Mouse (Mus musculus) limb, embryonic 11.5 days (tissue): ENCODE measurements at regions not wholly inside any gene's neighbourhood (a gene's known extent, or its start where the extent isn't known, plus 50 kb on each side); places are given as distances from the start of the nearest gene placed in this dataset.
"Not testable (repeated sequence)": the region's sequence is repeated elsewhere in the genome, so short reads cannot be mapped to it uniquely, and the experiment has no call there.

ENCODE experiments used
- ATAC-seq: fragments of 200-750 bp; cut with Nextera tagmentation; 2 replicates; pipeline ENCODE4 v1.8.0; 2017; ENCODE audit warnings: low read depth; ENCODE audit not compliant: insufficient number of reproducible peaks, low FRiP score, low TSS enrichment
- DNase-seq: peaks from one replicate; pipeline ENCODE4 v3.0.0-alpha.2; 2015; ENCODE audit warnings: low spot score
- H3K27ac ChIP-seq: fragments of 300-500 bp; sonication (generic); replicated peaks from 2 replicates; pipeline ENCODE4 v1.5.1; 2014; ENCODE audit warnings: low read depth, mild to moderate bottlenecking, low read length
- H3K27me3 ChIP-seq: fragments of 300-500 bp; sonication (generic); 2 replicates; pipeline ENCODE4 v1.6.1; 2014; ENCODE audit warnings: mild to moderate bottlenecking, low read length, mixed read lengths; ENCODE audit not compliant: control insufficient read depth, insufficient read depth
- H3K36me3 ChIP-seq: fragments of 300-500 bp; sonication (generic); 2 replicates; pipeline ENCODE4 v1.6.1; 2014; ENCODE audit warnings: mild to moderate bottlenecking, low read length, moderate library complexity, mixed read lengths; ENCODE audit not compliant: control insufficient read depth, insufficient read depth
- H3K4me1 ChIP-seq: fragments of 300-500 bp; sonication (generic); 2 replicates; pipeline ENCODE4 v1.6.1; 2014; ENCODE audit warnings: low read length, mixed read lengths; ENCODE audit not compliant: control insufficient read depth, insufficient read depth
- H3K4me2 ChIP-seq: fragments of 300-500 bp; sonication (generic); 2 replicates; pipeline ENCODE4 v1.6.1; 2014; ENCODE audit warnings: low read depth, mild to moderate bottlenecking, moderate library complexity; ENCODE audit not compliant: severe bottlenecking
- H3K4me3 ChIP-seq: fragments of 300-500 bp; sonication (generic); 2 replicates; pipeline ENCODE4 v1.5.1; 2014; ENCODE audit warnings: low read depth, low read length
- H3K9ac ChIP-seq: fragments of 300-500 bp; sonication (generic); 2 replicates; pipeline ENCODE4 v1.6.1; 2014; ENCODE audit warnings: mild to moderate bottlenecking, low read length
- H3K9me3 ChIP-seq: fragments of 300-500 bp; sonication (generic); 2 replicates; pipeline ENCODE4 v1.6.1; 2016; ENCODE audit warnings: low read length; ENCODE audit not compliant: control insufficient read depth
- WGBS: fragments of 180-500 bp; shearing (Covaris S2); extraction: QIAGEN DNeasy Blood & Tissue Kit; methylation state at CpG from one replicate; pipeline ENCODE4 v1.1.7; 2014; 5-methylcytosine and 5-hydroxymethylcytosine counted together

DNA sequence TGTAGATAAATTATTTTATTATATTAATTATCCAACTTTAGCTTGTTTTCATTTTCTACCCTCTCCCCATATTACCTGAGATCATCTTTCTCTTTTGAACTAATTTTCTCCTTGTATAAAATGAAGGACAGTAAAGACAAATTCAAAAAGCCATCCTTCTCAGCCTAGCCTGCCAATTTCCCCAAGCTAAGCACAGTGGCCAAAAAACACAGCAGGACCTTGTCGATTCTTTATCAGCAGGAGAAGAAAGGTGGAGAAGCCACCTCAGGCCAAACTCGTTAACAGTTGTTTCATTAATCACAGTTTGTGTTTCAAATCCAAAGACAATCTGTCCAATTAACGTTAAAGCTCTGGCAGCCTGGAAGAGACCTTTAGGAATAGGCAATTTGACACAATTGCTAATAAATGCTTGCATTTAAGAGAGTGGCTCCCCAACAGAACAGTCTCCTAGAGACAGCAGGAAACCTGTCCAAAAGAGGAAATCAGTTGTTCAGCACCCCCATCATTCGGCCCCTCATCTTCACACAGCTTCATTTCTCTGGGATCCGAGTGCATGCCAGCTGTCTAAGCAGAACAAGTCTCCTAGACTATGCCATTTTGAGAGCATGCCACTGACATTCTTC lies 135.7 kb upstream of the Tlr4 start:
- Histone ChIP-seq H3K4me2 (no peak overlapping the region), H3K27ac (no peak overlapping the region), H3K9ac (no peak overlapping the region), H3K27me3 (no peaks in the 10 kb centered on the region), H3K36me3 (no peaks in the 10 kb centered on the region), H3K4me1 (no peaks in the 10 kb centered on the region), H3K4me3 (no peak overlapping the region), H3K9me3 (no peaks in the 10 kb centered on the region)
- WGBS = 47% methylated on average over 5 of the region's 5 CpGs
- ATAC-seq (no peak), DNase-seq (no peak)

DNA sequence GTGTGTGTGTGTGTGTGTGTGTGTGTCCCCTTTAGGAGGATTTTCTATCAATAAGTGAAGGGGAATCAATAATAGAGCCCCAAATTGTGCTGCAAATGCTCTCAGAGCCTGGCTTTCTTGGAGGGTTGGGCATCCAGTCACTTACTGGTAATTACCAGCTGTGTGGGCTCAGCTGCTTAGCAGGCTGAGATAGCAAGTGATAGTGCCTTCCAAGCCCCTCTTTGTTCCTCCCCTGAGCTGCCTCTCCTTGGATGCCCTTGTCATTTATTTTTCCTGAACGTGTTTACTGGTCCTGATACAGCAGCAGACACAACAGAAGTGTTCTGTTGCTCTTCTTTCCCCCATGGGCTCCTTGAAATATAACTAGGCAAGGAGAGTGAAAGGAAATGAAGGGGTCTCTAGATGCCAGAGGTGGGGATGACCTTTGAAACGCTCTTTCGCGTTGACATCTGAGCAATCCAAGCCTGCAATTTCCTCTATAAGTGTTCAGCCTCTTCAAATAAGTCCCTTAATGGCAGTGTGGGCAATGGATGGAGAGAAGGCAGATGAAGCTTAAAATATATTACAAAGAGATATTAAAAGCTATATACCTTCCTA lies 133.3 kb upstream of the Tlr4 start:
- H3K9ac ChIP-seq = no peak overlapping the region
- ATAC-seq = no peak
- H3K9me3 ChIP-seq = no peaks in the 10 kb centered on the region
- WGBS = 61% methylated on average over 4 of the region's 4 CpGs
- H3K27ac ChIP-seq = no peak overlapping the region
- H3K4me2 ChIP-seq = no peak overlapping the region
- no peaks in the 10 kb centered on the region for H3K27me3 ChIP-seq
- no peaks in the 10 kb centered on the region for H3K36me3 ChIP-seq
- no peak overlapping the region for H3K4me3 ChIP-seq
- no peak for DNase-seq
- no peaks in the 10 kb centered on the region for H3K4me1 ChIP-seq

DNA sequence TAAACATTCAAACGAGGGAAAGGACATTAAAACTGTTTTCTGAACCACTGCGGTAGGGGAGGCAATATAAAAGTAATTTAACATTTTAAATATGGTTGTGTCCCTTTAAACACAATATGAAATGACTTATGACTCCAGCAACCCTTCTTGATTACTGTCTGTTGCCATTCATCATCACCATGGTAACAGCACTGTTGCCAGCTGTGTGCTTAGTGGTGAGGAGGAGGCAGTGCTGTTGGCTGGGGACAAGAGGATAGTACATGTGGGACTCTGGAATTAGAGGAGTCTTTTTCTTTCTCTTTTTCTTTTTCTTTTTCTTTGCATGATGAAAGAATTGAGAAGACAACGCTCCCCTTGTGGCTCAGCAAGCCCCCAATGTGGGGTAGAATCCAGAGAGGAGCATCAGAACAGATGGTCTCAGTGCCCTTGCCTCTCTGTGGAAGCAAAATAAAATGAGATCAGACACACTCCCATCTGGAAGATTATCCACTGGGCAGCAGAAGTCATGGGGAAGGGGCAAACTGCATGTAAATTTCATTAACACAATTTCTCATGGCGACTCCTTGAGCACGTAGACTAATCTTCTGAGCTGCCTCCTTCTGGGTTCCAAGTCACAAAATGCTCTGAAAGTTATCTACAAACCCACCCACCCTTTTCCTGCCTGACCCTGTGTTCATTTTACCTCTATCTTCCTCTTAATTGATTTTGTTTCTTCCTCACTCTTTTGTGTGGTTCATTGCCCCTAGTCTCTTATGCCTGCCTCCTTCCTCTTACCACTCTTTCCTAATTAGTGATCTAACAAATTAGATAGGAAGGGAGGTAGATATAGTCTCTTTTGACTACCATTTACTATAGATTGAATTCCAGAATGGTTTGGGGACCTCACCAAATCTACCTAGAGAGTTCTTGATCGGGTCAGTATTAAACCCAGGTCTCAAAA lies 111.3 kb upstream of the Tlr4 start:
- DNase-seq (no peak), ATAC-seq (no peak)
- 78% methylated on average over 6 of the region's 6 CpGs for WGBS
- Histone ChIP-seq H3K9me3 (no peaks in the 10 kb centered on the region), H3K27ac (no peak overlapping the region), H3K4me3 (no peak overlapping the region), H3K4me2 (no peak overlapping the region), H3K36me3 (no peaks in the 10 kb centered on the region), H3K9ac (no peak overlapping the region), H3K4me1 (no peaks in the 10 kb centered on the region), H3K27me3 (no peaks in the 10 kb centered on the region)

DNA sequence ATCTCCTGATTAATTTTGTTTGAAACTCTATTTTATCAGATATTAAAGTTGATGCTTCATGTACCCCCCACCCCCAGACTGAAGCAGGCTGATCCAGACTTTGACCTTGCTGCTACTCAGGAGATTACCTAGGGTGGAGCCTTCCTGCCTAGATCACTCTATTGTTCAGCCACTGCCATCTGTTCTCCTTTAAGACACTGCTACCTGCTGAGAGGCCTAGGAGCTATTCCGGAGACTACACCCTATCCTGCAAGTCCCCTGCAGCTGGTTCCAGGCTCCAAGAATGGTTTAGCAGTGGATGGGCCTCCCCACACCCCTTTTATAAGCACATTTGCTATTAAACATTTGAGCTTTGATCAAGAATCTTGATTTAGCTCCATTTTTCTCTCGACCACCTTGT lies 90.0 kb upstream of the Tlr4 start:
- H3K27me3 ChIP-seq = no peaks in the 10 kb centered on the region
- DNase-seq = no peak
- no peak overlapping the region for H3K4me2 ChIP-seq
- ATAC-seq = no peak
- H3K4me3 ChIP-seq = no peak overlapping the region
- no peaks in the 10 kb centered on the region for H3K9me3 ChIP-seq
- 9% methylated on average over 2 of the region's 2 CpGs for WGBS
- no peak overlapping the region for H3K9ac ChIP-seq
- H3K4me1 ChIP-seq = no peaks in the 10 kb centered on the region
- H3K27ac ChIP-seq = no peak overlapping the region
- no peaks in the 10 kb centered on the region for H3K36me3 ChIP-seq

DNA sequence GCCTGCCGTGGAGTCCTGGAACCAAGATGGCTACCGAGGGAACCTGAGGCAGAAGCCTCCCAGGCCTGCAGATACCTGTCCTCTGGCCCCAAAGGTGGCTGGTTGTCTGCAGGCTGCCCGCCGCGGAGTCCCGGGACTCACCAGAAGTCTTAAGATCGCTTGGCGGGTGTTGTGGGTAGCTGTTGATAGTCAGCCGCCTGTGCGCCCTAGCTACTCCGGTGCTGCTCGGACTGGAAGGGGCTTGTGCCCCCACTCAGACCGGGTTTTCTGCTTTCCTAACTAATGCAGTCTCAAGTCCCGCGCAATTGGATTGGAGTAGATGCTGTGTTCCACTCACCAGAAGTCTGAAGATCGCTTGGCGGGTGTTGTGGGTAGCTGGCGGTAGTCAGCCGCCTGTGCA lies 84.0 kb upstream of the Tlr4 start:
- ATAC-seq, H3K27ac ChIP-seq: not testable (repeated sequence)
- 91% methylated on average over 18 of the region's 19 CpGs for WGBS

DNA sequence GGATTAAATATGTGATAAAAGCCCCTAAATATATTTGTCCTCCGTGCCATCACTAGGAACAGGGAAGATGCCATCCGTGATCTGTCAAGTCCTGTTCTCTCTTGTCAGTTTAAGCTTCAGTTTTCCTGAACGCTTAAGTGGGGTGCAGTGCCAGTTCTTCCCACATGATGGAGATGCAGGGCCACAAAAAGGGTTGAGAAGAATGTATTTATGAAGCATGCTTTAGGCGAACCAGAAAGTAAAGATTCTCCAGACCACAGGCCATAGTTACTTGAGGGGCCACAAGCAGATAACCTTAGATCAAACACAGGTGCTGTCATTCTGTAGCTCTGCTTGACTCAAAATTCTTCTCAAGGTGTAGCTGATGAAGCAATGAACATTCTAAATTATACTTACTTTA lies 58.6 kb upstream of the Tlr4 start:
- 47% methylated on average over 4 of the region's 4 CpGs for WGBS
- H3K27ac ChIP-seq = no peak overlapping the region
- ATAC-seq (no peak), DNase-seq (peak; percentile 49)
- H3K9me3 ChIP-seq = no peaks in the 10 kb centered on the region
- no peaks in the 10 kb centered on the region for H3K36me3 ChIP-seq
- no peak overlapping the region for H3K9ac ChIP-seq
- H3K4me3 ChIP-seq = no peak overlapping the region
- H3K4me2 ChIP-seq = no peak overlapping the region
- H3K4me1 ChIP-seq = no peaks in the 10 kb centered on the region
- no peaks in the 10 kb centered on the region for H3K27me3 ChIP-seq

More for the DNA sequence above, 84.0 kb upstream of the Tlr4 start:
- not testable (repeated sequence) for H3K36me3 ChIP-seq, H3K27me3 ChIP-seq, H3K9ac ChIP-seq, H3K4me3 ChIP-seq, H3K4me2 ChIP-seq, H3K9me3 ChIP-seq, DNase-seq, H3K4me1 ChIP-seq
